Mouse (Mus musculus) embryonic fibroblast, embryonic 13.5 days (primary cell): ENCODE results near the gene Abca1. TPM values are rescaled to one million over a fixed set of nuclear protein-coding genes. Genes with fewer than 3 reads are reported as not detected.

Experiments used
- H3K27ac ChIP-seq: 2 replicates; pipeline ENCODE4 v1.5.1; 2012; ENCODE audit warnings: low read length, control low read depth, inconsistent platforms; ENCODE audit not compliant: insufficient read depth
- H3K4me1 ChIP-seq: 2 replicates; pipeline ENCODE4 v1.6.1; 2011; ENCODE audit warnings: low read length; ENCODE audit not compliant: control insufficient read depth, insufficient read depth
- H3K4me3 ChIP-seq: 2 replicates; pipeline ENCODE4 v1.5.1; 2011; ENCODE audit warnings: mild to moderate bottlenecking, control low read depth, low read length; ENCODE audit not compliant: insufficient read depth
- CTCF ChIP-seq: IDR thresholded peaks from 2 replicates; pipeline ENCODE4 v1.5.1; 2011; ENCODE audit warnings: mild to moderate bottlenecking, control low read depth, low read length, moderate library complexity, borderline replicate concordance; ENCODE audit not compliant: insufficient read depth
- POLR2A ChIP-seq: IDR thresholded peaks from 2 replicates; pipeline ENCODE4 v1.6.1; 2011; ENCODE audit warnings: low read depth, mild to moderate bottlenecking, control low read depth, low read length, moderate library complexity
- polyA plus RNA-seq: library from polyadenylated mRNA; stranded (reverse); fragments of >200 nt; gene quantifications from 2 replicates; pipeline ENCODE4 v1.2.4, GENCODE M21; 2011; ENCODE audit warnings: low read depth; ENCODE audit not compliant: missing spikeins, insufficient read length

Abca1 gene
- polyA plus RNA-seq, 1 experiment: 20.4 TPM

GRCm38 (mm10) chr4:53094331-53094730 lies 65.4 kb downstream of the Abca1 start:
- no peaks in the 10 kb centered on the region for H3K4me1 ChIP-seq
- no peak overlapping the region for H3K27ac ChIP-seq
- TF ChIP-seq CTCF (no peak), POLR2A (no peak)
- H3K4me3 ChIP-seq: no peak overlapping the region

- Histone ChIP-seq H3K27ac (no peak overlapping the region), H3K4me3 (no peak overlapping the region), H3K4me1 (no peaks in the 10 kb centered on the region)
- TF ChIP-seq CTCF (no peak), POLR2A (no peak)
Measured at GRCm38 (mm10) chr4:53093615-53094014, 66.1 kb downstream of the Abca1 start.

- no peak for TF ChIP-seq CTCF
- TF ChIP-seq POLR2A: no peak
- no peak overlapping the region for H3K27ac ChIP-seq
- no peak overlapping the region for H3K4me3 ChIP-seq
- no peaks in the 10 kb centered on the region for H3K4me1 ChIP-seq
Measured at GRCm38 (mm10) chr4:53089641-53090040, 70.1 kb downstream of the Abca1 start.

GRCm38 (mm10) chr4:53088999-53089398 lies 70.7 kb downstream of the Abca1 start:
- TF ChIP-seq CTCF (no peak), POLR2A (no peak)
- Histone ChIP-seq H3K4me3 (no peak overlapping the region), H3K4me1 (no peaks in the 10 kb centered on the region), H3K27ac (no peak overlapping the region)

- Histone ChIP-seq H3K27ac (no peak overlapping the region), H3K4me1 (no peaks in the 10 kb centered on the region), H3K4me3 (no peak overlapping the region)
- TF ChIP-seq CTCF (no peak), POLR2A (no peak)
Measured at GRCm38 (mm10) chr4:53086636-53087035, 73.1 kb downstream of the Abca1 start.

- TF ChIP-seq CTCF (no peak), POLR2A (no peak)
Measured at GRCm38 (mm10) chr4:53085634-53086033, 74.1 kb downstream of the Abca1 start.

GRCm38 (mm10) chr4:53083071-53083470 lies 76.6 kb downstream of the Abca1 start:
- Histone ChIP-seq H3K27ac (no peak overlapping the region), H3K4me1 (no peaks in the 10 kb centered on the region), H3K4me3 (no peak overlapping the region)
- TF ChIP-seq POLR2A (no peak), CTCF (no peak)

More at GRCm38 (mm10) chr4:53085634-53086033, 74.1 kb downstream of the Abca1 start:
- no peaks in the 10 kb centered on the region for H3K4me1 ChIP-seq
- H3K4me3 ChIP-seq: no peak overlapping the region
- no peak overlapping the region for H3K27ac ChIP-seq

GRCm38 (mm10) chr4:53082451-53082850 lies 77.2 kb downstream of the Abca1 start:
- Histone ChIP-seq H3K4me1 (no peaks in the 10 kb centered on the region), H3K27ac (no peak overlapping the region), H3K4me3 (no peak overlapping the region)
- TF ChIP-seq CTCF (no peak), POLR2A (no peak)

GRCm38 (mm10) chr4:53081851-53082250 lies 77.8 kb downstream of the Abca1 start:
- Histone ChIP-seq H3K27ac (no peak overlapping the region), H3K4me3 (no peak overlapping the region), H3K4me1 (no peaks in the 10 kb centered on the region)
- TF ChIP-seq CTCF: no peak
- TF ChIP-seq POLR2A: no peak

GRCm38 (mm10) chr4:53080290-53080689 lies 79.4 kb downstream of the Abca1 start:
- no peak overlapping the region for H3K4me3 ChIP-seq
- no peaks in the 10 kb centered on the region for H3K4me1 ChIP-seq
- TF ChIP-seq POLR2A: no peak
- no peak for TF ChIP-seq CTCF
- H3K27ac ChIP-seq: no peak overlapping the region
